Mouse (Mus musculus) gastrocnemius, adult 2 months (tissue): Measurements from ENCODE around the gene Il1rl1. TPM values are rescaled to one million over a fixed set of nuclear protein-coding genes. Genes with fewer than 3 reads are reported as not detected.

Experiments used
- DNase-seq: peaks from one replicate; pipeline ENCODE4 v3.0.0; 2022
- H3K27ac ChIP-seq: fragments of 200-600 bp; 2 replicates; pipeline ENCODE4 v1.8.1; 2022; ENCODE audit warnings: mild to moderate bottlenecking
- H3K4me3 ChIP-seq: fragments of 200-600 bp; 2 replicates; pipeline ENCODE4 v1.8.1; 2022; ENCODE audit warnings: mild to moderate bottlenecking, moderate library complexity
- CTCF ChIP-seq: fragments of 200-600 bp; IDR thresholded peaks from 2 replicates; pipeline ENCODE4 v1.8.1; 2022; ENCODE audit warnings: antibody characterized with exemption, mild to moderate bottlenecking, moderate library complexity
- intact Hi-C: fragments of 180-260 bp; cut with DNase I; formaldehyde crosslinking; loops from one replicate; pipeline ENCODE4 v1.15.1; 2025
- long read RNA-seq, 2 experiments: library from polyadenylated mRNA; stranded (forward); transcript quantifications; one replicate each; pipeline ENCODE4 v2.0.0; 2021
- total RNA-seq, 2 experiments: library from RNA; stranded (reverse); gene quantifications; 2 replicates each; pipeline ENCODE4 v1.2.3; 2021

Gene Il1rl1
- total RNA-seq, result 1 to 10 TPM; 1.0 to 1.1 TPM
- long read RNA-seq, experiment 1, result 0 reads
- long read RNA-seq, experiment 2, result 0 reads

- intact Hi-C loops, result no loop called here
- DNase-seq, result no peak
- Histone ChIP-seq H3K4me3 (no peak within 1 kb of the TSS), H3K27ac (no peak within 1 kb of the TSS)
- no peak for TF ChIP-seq CTCF
Measured at GRCm38 (mm10) chr1:40428910-40429675, at the start of gene Il1rl1. Gene Il1rl1, plus strand, starts transcription at chr1:40429570.

- Histone ChIP-seq H3K4me3 (no peak overlapping the region), H3K27ac (no peak overlapping the region)
- peak; percentile 65 for DNase-seq
- peak; percentile 69 for TF ChIP-seq CTCF
- intact Hi-C loops, result loop anchor here (5.0 kb wide), 1 partner anchor 162 kb away; no protein-coding TSS in a partner anchor
Measured at GRCm38 (mm10) chr1:40380111-40380510, 49.3 kb upstream of the Il1rl1 start.

- intact Hi-C loops, result loop anchor here (5.0 kb wide), 1 partner anchor 161 kb away; no protein-coding TSS in a partner anchor
- no peak overlapping the region for H3K4me3 ChIP-seq
- DNase-seq, result no peak
- no peak for TF ChIP-seq CTCF
- no peak overlapping the region for H3K27ac ChIP-seq
Measured at GRCm38 (mm10) chr1:40380990-40381389, 48.4 kb upstream of the Il1rl1 start.

GRCm38 (mm10) chr1:40382841-40383240, 46.5 kb upstream of the Il1rl1 start:
- Histone ChIP-seq H3K4me3 (no peak overlapping the region), H3K27ac (no peak overlapping the region)
- TF ChIP-seq CTCF, result no peak
- DNase-seq, result no peak
- intact Hi-C loops, result loop anchor here (5.0 kb wide), 1 partner anchor 159 kb away; no protein-coding TSS in a partner anchor

GRCm38 (mm10) chr1:40384931-40385545, 44.3 kb upstream of the Il1rl1 start:
- no peak for TF ChIP-seq CTCF
- no peak overlapping the region for H3K27ac ChIP-seq
- intact Hi-C loops, result loop anchor here (5.0 kb wide), 1 partner anchor 157 kb away; no protein-coding TSS in a partner anchor
- H3K4me3 ChIP-seq, result no peak overlapping the region
- no peak for DNase-seq

GRCm38 (mm10) chr1:40391374-40391773, 38.0 kb upstream of the Il1rl1 start:
- no peak for TF ChIP-seq CTCF
- Histone ChIP-seq H3K27ac (no peak overlapping the region), H3K4me3 (no peak overlapping the region)
- DNase-seq, result no peak
- intact Hi-C loops, result no loop called here

- intact Hi-C loops, result no loop called here
- Histone ChIP-seq H3K4me3 (no peak overlapping the region), H3K27ac (no peak overlapping the region)
- DNase-seq, result no peak
- no peak for TF ChIP-seq CTCF
Measured at GRCm38 (mm10) chr1:40392535-40392934, 36.8 kb upstream of the Il1rl1 start.

GRCm38 (mm10) chr1:40393214-40393613, 36.2 kb upstream of the Il1rl1 start:
- intact Hi-C loops, result no loop called here
- TF ChIP-seq CTCF, result no peak
- no peak overlapping the region for H3K4me3 ChIP-seq
- DNase-seq, result no peak
- H3K27ac ChIP-seq, result no peak overlapping the region

GRCm38 (mm10) chr1:40399639-40400038, 29.7 kb upstream of the Il1rl1 start:
- Histone ChIP-seq H3K4me3 (no peak overlapping the region), H3K27ac (no peak overlapping the region)
- intact Hi-C loops, result no loop called here
- no peak for TF ChIP-seq CTCF
- DNase-seq, result no peak

- no peak for DNase-seq
- Histone ChIP-seq H3K4me3 (peak overlapping the region; percentile 22), H3K27ac (no peak overlapping the region)
- intact Hi-C loops, result no loop called here
- no peak for TF ChIP-seq CTCF
Measured at GRCm38 (mm10) chr1:40404682-40405081, 24.7 kb upstream of the Il1rl1 start.

GRCm38 (mm10) chr1:40409882-40410281, 19.5 kb upstream of the Il1rl1 start:
- H3K4me3 ChIP-seq, result no peak overlapping the region
- intact Hi-C loops, result no loop called here
- no peak for DNase-seq
- no peak for TF ChIP-seq CTCF
- H3K27ac ChIP-seq, result no peak overlapping the region

GRCm38 (mm10) chr1:40413039-40413438, 16.3 kb upstream of the Il1rl1 start:
- H3K4me3 ChIP-seq, result no peak overlapping the region
- intact Hi-C loops, result no loop called here
- no peak for TF ChIP-seq CTCF
- no peak for DNase-seq
- no peak overlapping the region for H3K27ac ChIP-seq

- no peak for DNase-seq
- intact Hi-C loops, result no loop called here
- no peak overlapping the region for H3K4me3 ChIP-seq
- H3K27ac ChIP-seq, result no peak overlapping the region
- TF ChIP-seq CTCF, result no peak
Measured at GRCm38 (mm10) chr1:40414276-40414675, 15.1 kb upstream of the Il1rl1 start.
